Comparison of ENCODE assay signal across 11 mouse cellular contexts in the genomic region with DNA sequence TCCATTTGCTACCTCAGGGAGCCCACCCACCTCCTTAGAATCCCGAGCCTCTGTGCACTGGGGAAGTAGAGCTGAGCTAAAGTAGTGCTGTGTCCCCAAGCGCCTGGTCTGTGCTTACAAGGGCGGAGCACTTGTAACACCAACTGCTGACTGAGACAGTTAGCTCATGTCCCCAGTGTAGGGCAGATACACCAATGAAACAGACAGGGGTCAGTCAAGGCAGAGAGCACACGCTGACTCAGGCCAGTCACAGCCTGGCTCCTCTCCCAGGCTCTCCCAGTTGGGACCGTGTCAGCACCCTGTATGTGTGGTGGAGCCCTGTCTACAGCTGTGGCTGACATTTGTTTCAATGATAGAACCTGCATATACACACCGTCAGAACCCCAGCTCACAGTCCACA. TPM values are rescaled to one million over a fixed set of nuclear protein-coding genes. Genes with fewer than 3 reads are reported as not detected.
DNase-seq lines count a peak whose midpoint lies in the region; ATAC-seq and TF ChIP-seq lines count a peak whose summit lies in the region.
"Had no signal": no experiment of that assay in that cellular context is flagged by ENCODE, and none has a peak within 500 bp of the region (broad histone marks: within the 10 kb centered on the region; RNA-seq: fewer than 3 reads in every experiment).

No protein-coding gene starts in this region.

- no peak overlapping the region for H3K4me3 ChIP-seq in heart, embryonic 11.5 days (ENCODE audit: low read depth, low read length)
- H3K4me3 ChIP-seq in liver, adult 2 months (ENCODE audit: insufficient read depth, low read depth, low read length) = no peak overlapping the region
- H3K4me3 ChIP-seq: embryonic facial prominence, embryonic 13.5 days; neural tube, embryonic 13.5 days had no signal

- no peaks in the 10 kb centered on the region for H3K9me3 ChIP-seq in heart, embryonic 11.5 days (replicated peaks; ENCODE audit: control insufficient read depth, low read length)
- H3K9me3 ChIP-seq: embryonic facial prominence, embryonic 13.5 days; neural tube, embryonic 13.5 days had no signal

- WGBS in heart, embryonic 11.5 days (ENCODE audit: insufficient replicate concordance) = 35% methylated on average over 6 of the region's 6 CpGs
- 74% methylated on average over 6 of the region's 6 CpGs for WGBS in liver, adult 2 months

- H3K4me2 ChIP-seq in heart, embryonic 11.5 days = peak overlapping the region; percentile 3
- H3K4me2 ChIP-seq: embryonic facial prominence, embryonic 13.5 days; neural tube, embryonic 13.5 days had no signal

- TF ChIP-seq POLR2A in liver, adult 2 months (IDR thresholded peaks at IDR 0.05; ENCODE audit: extremely low read depth, insufficient read depth, low read length) = no peak

- TF ChIP-seq CTCF in liver, adult 2 months (IDR thresholded peaks at IDR 0.05; ENCODE audit: low read depth, low read length) = no peak

- H3K79me2 ChIP-seq in liver, adult 2 months (ENCODE audit: control insufficient read depth, insufficient read depth, low read length) = no peaks in the 10 kb centered on the region

- peaks cover 66% of the 10 kb centered on the region for H3K4me1 ChIP-seq in heart, embryonic 11.5 days (ENCODE audit: control insufficient read depth, insufficient read depth, low read length)
- no peaks in the 10 kb centered on the region for H3K4me1 ChIP-seq in liver, adult 2 months (ENCODE audit: control insufficient read depth, insufficient read depth, low read length)
- H3K4me1 ChIP-seq: neural tube, embryonic 13.5 days had no signal

- no peaks in the 10 kb centered on the region for H3K27me3 ChIP-seq in heart, embryonic 11.5 days (ENCODE audit: control insufficient read depth, insufficient read depth, low read length)
- no peaks in the 10 kb centered on the region for H3K27me3 ChIP-seq in liver, adult 2 months (ENCODE audit: control insufficient read depth, insufficient read depth, low read length)
- H3K27me3 ChIP-seq: embryonic facial prominence, embryonic 13.5 days; neural tube, embryonic 13.5 days had no signal

- peak; percentile 62 for ATAC-seq in heart, embryonic 11.5 days (replicated peaks; ENCODE audit: insufficient number of reproducible peaks, low FRiP score, low TSS enrichment)

- H3K9ac ChIP-seq in heart, embryonic 11.5 days (ENCODE audit: low read depth, low read length) = peak overlapping the region; percentile 17; the same call in 1 of the 2 replicates
- H3K9ac ChIP-seq in liver, adult 2 months (ENCODE audit: low read depth, low read length) = no peak overlapping the region
- H3K9ac ChIP-seq: embryonic facial prominence, embryonic 13.5 days; neural tube, embryonic 13.5 days had no signal

- no peaks in the 10 kb centered on the region for H3K36me3 ChIP-seq in heart, embryonic 11.5 days (ENCODE audit: control insufficient read depth, insufficient read depth, low read length)
- no peaks in the 10 kb centered on the region for H3K36me3 ChIP-seq in liver, adult 2 months (ENCODE audit: control insufficient read depth, insufficient read depth, low read length)
- H3K36me3 ChIP-seq: embryonic facial prominence, embryonic 13.5 days; neural tube, embryonic 13.5 days had no signal

- peak; percentile 48 for DNase-seq in 416B (ENCODE audit: low read depth)
- peak; percentile 61 to 69 for DNase-seq in adrenal gland, postnatal 36 days
- DNase-seq in liver, adult 2 months (ENCODE audit: extremely low read depth, low read depth, low spot score) = peak; percentile 38
- DNase-seq in left cerebral cortex, adult 18-20 months (ENCODE audit: low spot score in 2 of 2) = no peak
- no peak for DNase-seq in spleen, postnatal 14 days (ENCODE audit: low spot score in 2 of 2)
- no peak for DNase-seq in c-Kit-positive CD71-positive TER-119-positive erythroid progenitor cells, embryonic 14.5 days (ENCODE audit: low spot score)
- no peak for DNase-seq in urinary bladder, adult 2 months (ENCODE audit: low spot score)
- DNase-seq: thymus, adult 18-20 months had no signal

- peak overlapping the region; percentile 86 for H3K27ac ChIP-seq in heart, embryonic 11.5 days (ENCODE audit: low read depth, low read length)
- H3K27ac ChIP-seq in liver, adult 2 months (replicated peaks; ENCODE audit: insufficient read depth, low read depth, low read length) = no peak overlapping the region
- H3K27ac ChIP-seq: embryonic facial prominence, embryonic 13.5 days; neural tube, embryonic 13.5 days had no signal

RNA-seq across cellular contexts. Expression of gene Emilin2, which starts 25.8 kb away (rescaled TPM):
- 10 to 100 TPM in 1 of 2 experiments, 1 to 10 TPM in 1; 5.8 to 10.8 TPM for total RNA-seq in adrenal gland, postnatal 36 days (2021)
- 59.1 and 81.1 TPM in 2 replicates for polyA plus RNA-seq in heart, embryonic 11.5 days (2014; fragmentation: Nextera tagmentation; extraction: Ambion mirVana)
- 1.1 and 1.5 TPM in 2 replicates for total RNA-seq in liver, adult 2 months (2014; rRNA removed)
- polyA plus RNA-seq in liver, adult 2 months (2012; rRNA removed) = 0.31 and 1.7 TPM in 2 replicates
- 1 to 10 TPM; 2.7 to 2.8 TPM for total RNA-seq in left cerebral cortex, adult 18-20 months (2021)
- 7.0 and 13.9 TPM in 2 replicates for polyA plus RNA-seq in urinary bladder, adult 2 months (2012; rRNA removed)

Comparison
In these comparisons a context has a peak if more than half of its experiments do, and no peak if none do; other contexts are left out.
1. DNase-seq: peak in 416B (single experiment), adrenal gland, postnatal 36 days (2 of 2) and liver, adult 2 months (single experiment); none in left cerebral cortex, adult 18-20 months (0 of 2), spleen, postnatal 14 days (0 of 2), c-Kit-positive CD71-positive TER-119-positive erythroid progenitor cells, embryonic 14.5 days (single experiment) and urinary bladder, adult 2 months (single experiment).